Mouse (Mus musculus) intestine, embryonic 16.5 days (tissue): ENCODE measurements at regions not wholly inside any gene's neighbourhood (a gene's known extent, or its start where the extent isn't known, plus 50 kb on each side); places are given as distances from the start of the nearest gene placed in this dataset.

Experiments used
- ATAC-seq: fragments of 200-750 bp; cut with Nextera tagmentation; 2 replicates; pipeline ENCODE4 v1.8.0; 2017; ENCODE audit warnings: moderate TSS enrichment, moderate library complexity
- H3K27ac ChIP-seq: fragments of 300-500 bp; sonication (generic); 2 replicates; pipeline ENCODE4 v1.5.1; 2014; ENCODE audit warnings: mild to moderate bottlenecking, low read length
- H3K27me3 ChIP-seq: fragments of 300-500 bp; sonication (generic); replicated peaks from 2 replicates; pipeline ENCODE4 v1.6.1; 2014; ENCODE audit warnings: low read length, control low read depth, mixed read lengths; ENCODE audit not compliant: control insufficient read depth, insufficient read depth
- H3K36me3 ChIP-seq: fragments of 300-500 bp; sonication (generic); 2 replicates; pipeline ENCODE4 v1.6.1; 2014; ENCODE audit warnings: low read length, control low read depth; ENCODE audit not compliant: control insufficient read depth, insufficient read depth
- H3K4me1 ChIP-seq: fragments of 300-500 bp; sonication (generic); 2 replicates; pipeline ENCODE4 v1.6.1; 2014; ENCODE audit warnings: low read length, control low read depth, mixed read lengths; ENCODE audit not compliant: control insufficient read depth, insufficient read depth
- H3K4me2 ChIP-seq: fragments of 300-500 bp; sonication (generic); 2 replicates; pipeline ENCODE4 v1.6.1; 2014; ENCODE audit warnings: low read depth, low read length, control low read depth
- H3K4me3 ChIP-seq: fragments of 300-500 bp; sonication (generic); 2 replicates; pipeline ENCODE4 v1.5.1; 2014; ENCODE audit warnings: mild to moderate bottlenecking, low read length
- H3K9ac ChIP-seq: fragments of 300-500 bp; sonication (generic); 2 replicates; pipeline ENCODE4 v1.6.1; 2014; ENCODE audit warnings: low read depth, low read length
- H3K9me3 ChIP-seq: fragments of 300-500 bp; sonication (generic); 2 replicates; pipeline ENCODE4 v1.6.1; 2016; ENCODE audit warnings: low read length, control low read depth; ENCODE audit not compliant: control insufficient read depth
- WGBS: fragments of 180-500 bp; shearing (Covaris S2); extraction: QIAGEN DNeasy Blood & Tissue Kit; methylation state at CpG from one replicate; pipeline ENCODE4 v1.1.7; 2014; 5-methylcytosine and 5-hydroxymethylcytosine counted together

- no peaks in the 10 kb centered on the region for H3K9me3 ChIP-seq
- no peaks in the 10 kb centered on the region for H3K36me3 ChIP-seq
- no peak overlapping the region for H3K4me3 ChIP-seq
- 30% methylated on average over 5 of the region's 5 CpGs for WGBS
- H3K4me2 ChIP-seq: no peak overlapping the region
- ATAC-seq: peak; percentile 87
- no peaks in the 10 kb centered on the region for H3K27me3 ChIP-seq
- H3K9ac ChIP-seq: no peak overlapping the region
- no peak overlapping the region for H3K27ac ChIP-seq
- peaks cover 10% of the 10 kb centered on the region; the same call in 1 of the 2 replicates for H3K4me1 ChIP-seq
Observed at GRCm38 (mm10) chr10:111739471-111740138, 232.9 kb upstream of the Krr1 start.

- no peak for ATAC-seq
- H3K27ac ChIP-seq: no peak overlapping the region
Observed at GRCm38 (mm10) chr10:111740586-111741265, 231.7 kb upstream of the Krr1 start.

GRCm38 (mm10) chr10:111741301-111741945 is 231.0 kb upstream of the Krr1 start:
- H3K4me2 ChIP-seq: no peak overlapping the region
- H3K27ac ChIP-seq: no peak overlapping the region
- H3K4me1 ChIP-seq: peaks cover 12% of the 10 kb centered on the region; the same call in 1 of the 2 replicates
- no peak overlapping the region for H3K9ac ChIP-seq
- no peak for ATAC-seq
- no peak overlapping the region for H3K4me3 ChIP-seq
- no peaks in the 10 kb centered on the region for H3K36me3 ChIP-seq
- H3K9me3 ChIP-seq: no peaks in the 10 kb centered on the region
- WGBS: 65% methylated on average over 5 of the region's 5 CpGs
- H3K27me3 ChIP-seq: no peaks in the 10 kb centered on the region

More at GRCm38 (mm10) chr10:111740586-111741265, 231.7 kb upstream of the Krr1 start:
- Histone ChIP-seq H3K36me3 (no peaks in the 10 kb centered on the region), H3K27me3 (no peaks in the 10 kb centered on the region), H3K4me2 (no peak overlapping the region), H3K9me3 (no peaks in the 10 kb centered on the region), H3K4me1 (peaks cover 10% of the 10 kb centered on the region; the same call in 1 of the 2 replicates), H3K9ac (no peak overlapping the region), H3K4me3 (no peak overlapping the region)
- WGBS: 65% methylated on average over 9 of the region's 9 CpGs

- Histone ChIP-seq H3K27me3 (no peaks in the 10 kb centered on the region), H3K9ac (no peak overlapping the region), H3K36me3 (no peaks in the 10 kb centered on the region), H3K4me1 (peaks cover 12% of the 10 kb centered on the region; the same call in 1 of the 2 replicates), H3K4me3 (no peak overlapping the region), H3K4me2 (no peak overlapping the region), H3K27ac (no peak overlapping the region), H3K9me3 (no peaks in the 10 kb centered on the region)
- WGBS: 74% methylated on average over 9 of the region's 9 CpGs
- ATAC-seq: no peak
Observed at GRCm38 (mm10) chr10:111743291-111743690, 229.2 kb upstream of the Krr1 start.

- WGBS: 78% methylated on average over 3 of the region's 3 CpGs
- Histone ChIP-seq H3K36me3 (no peaks in the 10 kb centered on the region), H3K9me3 (no peaks in the 10 kb centered on the region), H3K27ac (no peak overlapping the region), H3K9ac (no peak overlapping the region), H3K4me1 (peaks cover 12% of the 10 kb centered on the region; the same call in 1 of the 2 replicates), H3K4me3 (no peak overlapping the region), H3K4me2 (no peak overlapping the region), H3K27me3 (no peaks in the 10 kb centered on the region)
- peak; percentile 49 for ATAC-seq
Observed at GRCm38 (mm10) chr10:111745116-111745515, 227.3 kb upstream of the Krr1 start.

- Histone ChIP-seq H3K36me3 (no peaks in the 10 kb centered on the region), H3K4me3 (no peak overlapping the region), H3K4me2 (no peak overlapping the region), H3K4me1 (peaks cover 5% of the 10 kb centered on the region; the same call in 1 of the 2 replicates), H3K9ac (no peak overlapping the region), H3K27me3 (no peaks in the 10 kb centered on the region), H3K9me3 (no peaks in the 10 kb centered on the region), H3K27ac (no peak overlapping the region)
- peak; percentile 56 for ATAC-seq
- WGBS: 68% methylated on average over 12 of the region's 12 CpGs
Observed at GRCm38 (mm10) chr10:111746067-111746878, 226.2 kb upstream of the Krr1 start.

GRCm38 (mm10) chr10:111746879-111747477 is 225.5 kb upstream of the Krr1 start:
- Histone ChIP-seq H3K4me2 (no peak overlapping the region), H3K9ac (no peak overlapping the region), H3K4me1 (peaks cover 5% of the 10 kb centered on the region; the same call in 1 of the 2 replicates), H3K27me3 (no peaks in the 10 kb centered on the region), H3K36me3 (no peaks in the 10 kb centered on the region), H3K27ac (no peak overlapping the region), H3K9me3 (no peaks in the 10 kb centered on the region), H3K4me3 (no peak overlapping the region)
- peak; percentile 50 for ATAC-seq
- 90% methylated on average over 6 of the region's 6 CpGs for WGBS

GRCm38 (mm10) chr10:111748482-111748881 is 224.0 kb upstream of the Krr1 start:
- WGBS: 48% methylated on average over 3 of the region's 3 CpGs
- no peak for ATAC-seq
- Histone ChIP-seq H3K9ac (no peak overlapping the region), H3K36me3 (no peaks in the 10 kb centered on the region), H3K27me3 (no peaks in the 10 kb centered on the region), H3K4me2 (no peak overlapping the region), H3K27ac (no peak overlapping the region), H3K4me3 (no peak overlapping the region), H3K4me1 (peaks cover 5% of the 10 kb centered on the region; the same call in 1 of the 2 replicates), H3K9me3 (no peaks in the 10 kb centered on the region)
